Mouse (Mus musculus) left cerebral cortex, postnatal 25 days (tissue): ENCODE measurements around the gene Lypd9. TPM values are rescaled to one million over a fixed set of nuclear protein-coding genes. Genes with fewer than 3 reads are reported as not detected.
"Not testable (repeated sequence)": the region's sequence is repeated elsewhere in the genome, so short reads cannot be mapped to it uniquely, and the experiment has no call there.

Experiments
- DNase-seq, 2 experiments: peaks; one replicate each; pipeline ENCODE4 v3.0.0; 2022; ENCODE audit warnings: low spot score in 2 of 2, mixed read lengths in 1 of 2
- intact Hi-C: fragments of 180-260 bp; cut with DNase I; formaldehyde crosslinking; loops from one replicate; pipeline ENCODE4 v1.15.1; 2025
- total RNA-seq, 2 experiments: library from RNA; stranded (reverse); gene quantifications; 2 replicates each; pipeline ENCODE4 v1.2.3; 2021

Gene Lypd9
- total RNA-seq: not detected

GRCm38 (mm10) chr11:58452759-58453158 lies at the start of gene Lypd9:
Lypd9 (minus strand) TSS chr11:58452923.
- intact Hi-C loops: no loop called here
- DNase-seq: no peak

DNA sequence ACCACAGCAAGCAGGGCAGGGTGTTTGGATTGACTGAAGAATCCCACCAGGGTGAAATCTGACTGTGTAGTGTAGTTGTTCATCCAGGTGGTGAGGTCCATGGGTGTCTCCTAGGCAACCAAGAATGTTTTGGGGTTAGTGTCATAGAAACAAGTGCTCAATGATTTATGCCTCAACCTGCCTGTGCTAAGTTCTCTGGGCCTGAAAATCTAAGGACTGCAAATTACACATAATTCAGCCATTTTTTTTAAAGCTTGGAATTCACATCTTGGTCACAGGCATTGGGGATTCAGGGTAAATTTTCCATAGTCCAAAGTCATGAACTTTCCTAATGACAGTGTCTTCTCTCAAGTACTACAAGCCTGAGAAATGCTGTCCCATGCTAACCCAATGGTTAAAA lies 49.7 kb upstream of the Lypd9 start, which contains the start of gene Olfr331:
Gene Olfr331, minus strand, starts transcription at position 101 of the 400 bp plus-strand sequence.
- DNase-seq, intact Hi-C loops: not testable (repeated sequence)

DNA sequence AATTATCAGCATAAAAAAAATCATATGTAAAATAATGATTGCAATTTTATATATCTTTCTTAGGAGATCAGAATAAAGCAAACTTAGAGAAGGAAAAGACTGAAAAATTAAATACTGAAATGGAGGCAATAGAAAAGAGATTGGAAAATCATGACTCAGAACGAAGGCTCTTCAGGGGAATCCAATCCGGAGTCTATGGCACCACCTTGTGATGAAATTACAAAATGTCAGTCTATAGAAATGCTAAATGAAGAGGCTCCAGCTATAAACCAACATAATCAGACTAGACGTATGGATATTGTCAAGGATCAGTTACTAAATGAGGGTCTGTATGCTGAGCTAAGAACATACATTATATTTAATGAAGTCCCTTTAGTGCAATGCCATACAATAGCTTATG lies 46.6 kb upstream of the Lypd9 start:
- intact Hi-C loops: loop anchor here (2.0 to 10.0 kb wide), 3 partner anchors 94 to 322 kb away; no protein-coding TSS in a partner anchor
- peak; percentile 10 to 21 for DNase-seq

- DNase-seq: no peak
- intact Hi-C loops: loop anchor here (2.0 to 10.0 kb wide), 3 partner anchors 94 to 321 kb away; no protein-coding TSS in a partner anchor
Observed at GRCm38 (mm10) chr11:58498761-58499160, 46.0 kb upstream of the Lypd9 start.

DNA sequence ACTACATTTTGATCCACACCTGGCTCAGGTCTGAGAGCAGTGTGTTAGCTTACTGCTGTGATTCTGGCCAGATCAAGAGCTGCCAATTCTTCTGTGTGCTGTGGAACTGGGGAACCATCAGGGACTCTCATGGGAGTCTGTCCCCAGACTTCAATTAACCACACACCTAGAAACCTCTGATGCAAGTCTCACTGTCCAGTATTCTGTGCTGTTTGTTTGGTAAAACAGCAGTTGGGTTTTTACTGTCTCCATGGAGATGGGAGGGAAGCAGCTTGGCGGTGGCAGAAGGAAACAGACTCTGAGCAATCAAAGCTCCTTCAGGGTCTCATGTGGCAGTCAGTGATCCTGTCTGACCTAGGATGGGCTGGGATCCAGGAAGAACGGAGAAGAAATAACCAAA lies 39.7 kb upstream of the Lypd9 start, which contains the start of gene Olfr332:
Gene Olfr332, minus strand, starts transcription at position 101 of the 400 bp plus-strand sequence.
- intact Hi-C loops: loop anchor here (10.0 kb wide), 1 partner anchor 88 kb away; no protein-coding TSS in a partner anchor
- DNase-seq: no peak

GRCm38 (mm10) chr11:58462170-58462569 lies 9.4 kb upstream of the Lypd9 start, which contains the start of gene Olfr30:
Olfr30 (minus strand) TSS chr11:58462270.
- intact Hi-C loops: no loop called here
- no peak for DNase-seq

- DNase-seq: no peak
- intact Hi-C loops: no loop called here
Observed at GRCm38 (mm10) chr11:58453592-58453991, 869 bp upstream of the Lypd9 start.

GRCm38 (mm10) chr11:58437866-58438265 lies 14.9 kb downstream of the Lypd9 start:
- no peak for DNase-seq
- intact Hi-C loops: no loop called here

GRCm38 (mm10) chr11:58432259-58432658 lies 20.5 kb downstream of the Lypd9 start, which contains the start of gene Gm12253:
Gm12253 (plus strand) TSS chr11:58432559.
- intact Hi-C loops: no loop called here
- no peak for DNase-seq

DNA sequence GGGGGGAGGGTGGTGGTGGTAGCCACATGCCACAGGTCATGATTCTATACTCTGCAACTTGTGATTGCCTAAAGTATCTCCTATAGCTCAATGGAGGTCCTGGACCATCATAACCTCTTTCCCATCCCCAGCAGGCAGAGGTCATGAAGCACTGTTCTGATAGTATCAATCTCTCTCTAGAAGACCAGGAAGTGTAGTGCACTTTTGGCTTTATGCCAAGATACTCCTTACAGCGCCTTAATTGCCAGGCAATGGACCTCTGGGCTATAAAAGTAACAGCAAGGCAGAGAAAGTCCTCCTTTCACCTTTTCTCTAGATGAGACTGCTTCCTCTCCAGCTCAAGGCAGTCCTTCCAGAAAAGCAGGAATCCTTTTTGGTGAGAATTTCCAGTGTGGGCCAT lies 31.9 kb downstream of the Lypd9 start, which contains the start of gene 1810065E05Rik:
Gene 1810065E05Rik, plus strand, starts transcription at position 297 of the 400 bp plus-strand sequence.
- DNase-seq: no peak
- intact Hi-C loops: no loop called here

- peak in 1 of 2 experiments; percentile 6 for DNase-seq
- intact Hi-C loops: no loop called here
Observed at GRCm38 (mm10) chr11:58418336-58418735, 34.4 kb downstream of the Lypd9 start.

- intact Hi-C loops: loop anchor here (10.0 kb wide), 2 partner anchors 87 to 507 kb away; partner anchors contain the start of genes Btnl10 and Olfr332
- DNase-seq: no peak
Observed at GRCm38 (mm10) chr11:58408066-58408465, 44.7 kb downstream of the Lypd9 start.

DNA sequence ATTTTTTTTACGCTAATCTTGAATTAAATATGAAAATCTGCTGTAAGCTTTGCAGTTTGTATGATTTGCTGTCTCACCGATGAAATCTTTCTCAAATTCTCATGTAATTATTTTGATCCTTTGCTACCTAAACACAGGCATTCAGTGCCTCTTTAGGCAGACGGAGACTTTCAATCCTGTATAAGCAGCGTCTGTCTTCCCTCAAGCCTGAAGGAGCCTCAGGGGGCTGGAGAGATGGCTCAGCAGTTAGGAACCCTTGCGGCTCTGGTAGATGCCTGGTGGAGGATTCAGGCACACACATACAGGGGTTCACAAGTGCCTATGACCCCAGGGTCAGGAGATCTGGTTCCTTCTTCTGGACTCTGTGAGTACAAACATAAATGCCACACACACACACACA lies 52.1 kb downstream of the Lypd9 start:
- intact Hi-C loops: loop anchor here (5.0 to 10.0 kb wide), 3 partner anchors 94 to 514 kb away; partner anchors contain the start of genes Btnl10 and Olfr332

GRCm38 (mm10) chr11:58399985-58400645 lies 52.6 kb downstream of the Lypd9 start:
- DNase-seq: no peak
- intact Hi-C loops: loop anchor here (5.0 to 10.0 kb wide), 3 partner anchors 95 to 515 kb away; partner anchors contain the start of genes Btnl10 and Olfr332

More for the DNA sequence above, 52.1 kb downstream of the Lypd9 start:
- no peak for DNase-seq

Other genes with a start within 250 kb of the Lypd9 start
- gene 4930438A08Rik, start 178.1 kb downstream of the Lypd9 start, total RNA-seq: not detected
- 10 to 100 TPM; 20.9 to 24.2 TPM for gene Zfp692, start 145.9 kb downstream of the Lypd9 start, total RNA-seq
- gene Zfp672, start 122.6 kb downstream of the Lypd9 start, total RNA-seq: 10 to 100 TPM; 47.2 to 52.2 TPM
- 10 to 100 TPM; 62.2 to 62.5 TPM for gene Sh3bp5l, start 122.2 kb downstream of the Lypd9 start, total RNA-seq
- not detected for gene Lypd8, start 73.9 kb downstream of the Lypd9 start, total RNA-seq
- not detected for gene 1810065E05Rik, start 31.8 kb downstream of the Lypd9 start, total RNA-seq
- not detected for gene Gm12253, start 20.4 kb downstream of the Lypd9 start, total RNA-seq
- gene Olfr30, start 9.3 kb upstream of the Lypd9 start, total RNA-seq: not detected
- not detected for gene Olfr332, start 39.6 kb upstream of the Lypd9 start, total RNA-seq
- gene Olfr331, start 49.6 kb upstream of the Lypd9 start, total RNA-seq: not detected
- gene Olfr330, start 81.9 kb upstream of the Lypd9 start, total RNA-seq: not detected
- gene Olfr329-ps, start 93.5 kb upstream of the Lypd9 start, total RNA-seq: not detected
- under 1 TPM; 0.21 TPM for gene Olfr328, start 102.7 kb upstream of the Lypd9 start, total RNA-seq
- gene Olfr224, start 117.6 kb upstream of the Lypd9 start, total RNA-seq: not detected
- not detected for gene Olfr325, start 124.8 kb upstream of the Lypd9 start, total RNA-seq
- not detected for gene Olfr324, start 142.2 kb upstream of the Lypd9 start, total RNA-seq
- gene 2210407C18Rik, start 163.2 kb upstream of the Lypd9 start, total RNA-seq: not detected
- gene Olfr323, start 177.6 kb upstream of the Lypd9 start, total RNA-seq: not detected
- gene Trim58, start 187.5 kb upstream of the Lypd9 start, total RNA-seq: not detected
- gene Olfr322, start 205.9 kb upstream of the Lypd9 start, total RNA-seq: not detected
- gene Olfr320, start 228.2 kb upstream of the Lypd9 start, total RNA-seq: not detected
- gene Olfr319, start 246.2 kb upstream of the Lypd9 start, total RNA-seq: not detected